Mouse (Mus musculus) midbrain, embryonic 13.5 days (tissue): ENCODE measurements around the gene Xkr8. TPM values are rescaled to one million over a fixed set of nuclear protein-coding genes. Genes with fewer than 3 reads are reported as not detected.

Experiments used
- polyA plus RNA-seq: library from polyadenylated mRNA; unstranded; fragments of >200 nt; fragmentation: Nextera tagmentation; extraction: Ambion mirVana; gene quantifications from 2 replicates; pipeline ENCODE4 v1.2.1, GENCODE M21; 2015

The Xkr8 gene
- polyA plus RNA-seq, 1 experiment from 2014 or later: 4.4 TPM

Other genes with a start within 250 kb of the Xkr8 start
- gene Sesn2, start 222.0 kb downstream of the Xkr8 start, polyA plus RNA-seq: 7.6 and 9.2 TPM in 2 replicates
- 1,327 and 1,380 TPM in 2 replicates for gene Atpif1, start 198.9 kb downstream of the Xkr8 start, polyA plus RNA-seq
- 158 and 173 TPM in 2 replicates for gene Dnajc8, start 197.0 kb downstream of the Xkr8 start, polyA plus RNA-seq
- 0.41 and 0.51 TPM in 2 replicates for gene Ptafr, start 168.5 kb downstream of the Xkr8 start, polyA plus RNA-seq
- gene Eya3, start 93.6 kb downstream of the Xkr8 start, polyA plus RNA-seq: 18.1 and 19.9 TPM in 2 replicates
- 0.61 and 0.82 TPM in 2 replicates for gene Smpdl3b, start 24.7 kb upstream of the Xkr8 start, polyA plus RNA-seq
- gene Rpa2, start 35.8 kb upstream of the Xkr8 start, polyA plus RNA-seq: 58.2 and 58.6 TPM in 2 replicates
- 0.46 and 0.67 TPM in 2 replicates for gene Themis2, start 63.8 kb upstream of the Xkr8 start, polyA plus RNA-seq
- 59.8 and 60.4 TPM in 2 replicates for gene Ppp1r8, start 110.6 kb upstream of the Xkr8 start, polyA plus RNA-seq
- gene Stx12, start 152.0 kb upstream of the Xkr8 start, polyA plus RNA-seq: 133 and 144 TPM in 2 replicates
- gene Fam76a, start 190.0 kb upstream of the Xkr8 start, polyA plus RNA-seq: 39.1 and 45.1 TPM in 2 replicates
- gene Fgr, start 241.5 kb upstream of the Xkr8 start, polyA plus RNA-seq: 0.12 TPM in 1 of 2 replicates, not detected in the other